Mouse (Mus musculus) gastrocnemius, adult 8-10 months (tissue): Measurements from ENCODE around the gene Pik3cg. TPM values are rescaled to one million over a fixed set of nuclear protein-coding genes. Genes with fewer than 3 reads are reported as not detected.
"Not testable (repeated sequence)": the region's sequence is repeated elsewhere in the genome, so short reads cannot be mapped to it uniquely, and the experiment has no call there.

Experiments used
- DNase-seq, 2 experiments: peaks; one replicate each; pipeline ENCODE4 v3.0.0; 2022; ENCODE audit warnings: low spot score in 2 of 2
- total RNA-seq, 4 experiments: library from RNA; stranded (reverse); gene quantifications; 2 replicates each; pipeline ENCODE4 v1.2.4; 2022

Pik3cg gene
- under 1 TPM; 0.27 to 0.59 (median 0.43) TPM for total RNA-seq

DNA sequence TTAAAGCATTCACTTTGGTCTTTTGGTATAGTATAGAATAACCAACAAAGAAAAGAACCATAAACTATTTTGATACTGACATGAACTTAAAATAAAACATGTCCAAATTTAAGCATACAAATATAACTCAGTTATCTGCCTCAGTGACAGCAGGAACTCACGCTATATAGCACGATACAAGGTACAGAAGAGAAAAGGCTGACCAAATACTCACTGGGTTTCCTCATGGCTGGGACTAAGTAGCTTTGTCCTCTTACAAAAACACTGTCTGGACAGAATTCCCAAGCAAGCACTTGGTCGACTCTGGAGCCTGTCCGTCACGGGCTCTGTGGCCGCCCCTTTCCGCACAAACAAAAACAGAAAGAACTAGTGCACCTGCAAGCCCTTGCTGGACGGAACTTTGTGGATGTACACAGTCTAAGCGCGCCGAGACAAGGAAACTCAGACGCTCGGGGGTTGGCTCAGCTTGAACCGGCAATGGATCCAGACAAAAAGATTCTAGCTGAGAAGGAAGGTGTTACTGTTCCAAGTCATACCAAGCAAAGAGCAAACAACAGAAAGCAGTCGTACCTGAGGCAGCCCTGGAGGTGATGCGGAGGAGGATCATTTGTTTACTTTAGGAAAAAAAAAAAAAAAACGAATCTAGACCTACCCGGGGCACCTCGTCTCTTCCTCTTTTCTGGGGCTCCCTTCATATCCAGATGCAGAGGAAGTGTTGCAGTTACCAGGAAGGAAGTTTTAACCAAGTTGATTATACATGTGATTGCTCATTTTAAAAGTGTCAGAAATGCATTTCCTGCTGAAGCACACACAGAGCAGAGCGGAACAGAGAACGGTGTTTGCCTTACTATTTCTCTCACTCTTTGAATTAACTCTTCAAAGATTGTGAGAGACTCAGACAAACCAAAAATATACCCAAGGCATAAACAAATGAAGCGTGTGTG lies at the start of gene Pik3cg:
Pik3cg (minus strand) TSS at position 712 of the 944 bp plus-strand sequence.
- DNase-seq, result no peak

DNA sequence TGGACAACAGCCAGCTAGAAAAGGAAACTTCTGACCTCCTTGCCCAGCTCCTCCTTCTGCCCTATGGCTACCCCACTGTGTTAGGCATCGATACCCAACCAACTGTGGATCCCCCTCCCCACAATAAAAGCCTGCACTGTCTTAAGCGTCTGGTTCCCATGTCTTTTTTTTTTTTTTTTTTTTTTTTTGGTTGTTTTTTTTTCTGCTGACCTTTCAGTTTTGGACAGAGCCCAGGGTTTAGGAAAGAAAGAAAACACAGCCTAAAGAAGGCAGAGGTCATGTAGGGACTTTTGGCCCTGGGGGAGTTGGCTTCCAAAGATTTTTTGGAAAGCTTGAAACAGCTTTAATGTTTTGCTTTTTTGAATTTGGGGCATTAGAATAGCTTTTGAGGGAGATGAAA lies 40.0 kb upstream of the Pik3cg start:
- no peak for DNase-seq

DNA sequence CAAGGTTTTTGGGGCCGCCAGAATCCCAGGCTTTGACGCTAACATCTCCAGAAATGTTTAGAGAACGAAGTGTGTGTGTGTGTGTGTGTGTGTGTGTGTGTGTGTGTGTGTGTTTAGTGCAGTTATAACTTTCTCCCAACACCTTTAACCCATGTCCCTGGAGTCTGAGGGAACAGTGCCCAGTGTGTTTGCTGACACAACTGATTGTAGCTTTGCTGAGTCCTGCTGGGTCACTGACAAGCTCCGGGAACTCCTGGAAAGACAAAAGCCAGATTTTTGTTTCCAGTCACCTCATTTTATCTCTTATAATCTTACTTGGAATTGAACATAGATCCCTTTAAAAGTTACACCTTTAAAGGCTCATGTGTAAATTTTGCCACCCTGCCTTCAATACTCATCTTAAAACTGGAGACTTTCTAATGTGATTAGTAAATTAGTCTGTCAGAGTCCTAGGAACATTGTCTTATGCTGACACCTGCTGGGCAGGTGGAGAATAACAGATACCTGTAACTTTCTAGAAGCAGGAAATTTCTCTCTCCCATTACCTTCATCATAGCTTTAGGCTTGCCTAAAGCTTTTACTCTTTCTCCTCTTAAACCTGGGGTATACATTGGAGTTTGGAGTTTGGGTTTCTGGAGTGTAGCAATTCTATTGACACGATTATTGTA lies 37.2 kb upstream of the Pik3cg start:
- DNase-seq, result no peak

DNA sequence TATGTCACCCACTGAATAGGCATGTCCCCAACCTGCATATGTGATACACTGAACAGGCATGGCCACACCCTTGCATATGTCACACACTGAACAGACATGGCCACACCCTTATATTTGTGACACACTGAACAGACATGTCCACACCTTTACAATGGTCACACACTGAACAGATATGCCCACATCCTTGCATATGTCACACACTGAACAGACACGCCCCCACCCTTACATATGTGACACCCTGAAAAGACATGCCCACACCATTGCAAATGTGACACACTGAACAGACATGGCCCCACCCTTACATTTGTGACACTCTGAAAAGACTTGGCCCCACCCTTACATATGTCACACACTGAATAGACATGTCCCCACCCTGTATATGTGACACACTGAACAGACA lies 35.1 kb upstream of the Pik3cg start:
- DNase-seq, result no peak

DNA sequence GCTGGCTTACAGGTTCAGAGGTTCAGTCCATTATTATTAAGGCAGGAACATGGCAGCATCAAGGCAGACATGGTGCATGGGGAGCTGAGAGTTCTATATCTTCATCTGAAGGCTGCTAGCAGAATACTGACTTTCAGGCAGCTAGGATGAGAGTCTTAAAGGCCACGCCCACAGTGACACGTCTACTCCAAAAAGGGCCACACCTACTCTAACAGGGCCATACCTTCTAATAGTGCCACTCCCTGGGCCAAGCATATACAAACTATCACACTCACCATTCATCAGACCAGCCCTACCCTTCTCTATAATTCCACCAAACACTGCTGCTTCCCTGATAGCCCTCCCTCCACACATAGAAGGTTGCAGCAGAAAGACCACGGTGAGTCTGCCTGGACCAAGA lies 30.7 kb upstream of the Pik3cg start:
- DNase-seq, result not testable (repeated sequence)

DNA sequence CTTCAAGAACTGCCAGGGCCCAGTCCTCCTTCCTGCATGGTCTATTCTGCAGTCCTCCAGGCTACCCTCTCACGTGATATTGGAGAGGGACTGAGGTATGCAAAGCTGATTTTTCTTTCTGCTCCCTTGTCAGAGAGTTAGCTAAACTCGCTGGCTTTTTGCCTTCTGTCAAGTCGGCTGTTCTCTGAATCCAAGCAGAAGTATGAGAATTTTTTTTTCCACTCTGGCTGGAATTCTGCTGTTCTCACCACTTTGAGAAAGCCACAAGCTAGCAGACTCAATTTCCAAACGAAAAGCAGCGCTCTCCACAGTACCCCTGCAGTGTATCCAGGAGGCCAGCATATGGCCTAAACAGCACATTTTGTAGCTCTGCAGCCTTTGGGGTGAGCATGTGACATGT lies 30.0 kb upstream of the Pik3cg start:
- no peak for DNase-seq

DNA sequence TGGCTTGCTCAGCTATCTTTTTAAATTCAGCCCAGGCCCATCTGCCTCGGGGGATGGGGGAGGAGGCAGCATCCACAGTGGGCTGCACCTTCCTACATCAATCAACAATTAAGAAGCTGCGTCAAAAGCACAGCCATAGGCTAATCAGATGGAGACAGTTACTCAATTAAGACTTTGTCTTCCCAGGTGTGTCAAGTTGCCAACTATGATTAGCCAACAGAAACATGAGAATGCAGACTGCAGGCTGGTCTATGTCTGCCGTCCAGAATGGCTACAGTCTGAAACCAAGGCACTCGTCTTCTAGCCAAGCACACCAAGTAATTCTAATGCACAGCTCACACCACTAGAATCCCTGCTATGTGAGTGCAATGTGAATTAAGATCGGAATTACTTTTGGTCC lies 29.4 kb upstream of the Pik3cg start:
- no peak for DNase-seq

DNA sequence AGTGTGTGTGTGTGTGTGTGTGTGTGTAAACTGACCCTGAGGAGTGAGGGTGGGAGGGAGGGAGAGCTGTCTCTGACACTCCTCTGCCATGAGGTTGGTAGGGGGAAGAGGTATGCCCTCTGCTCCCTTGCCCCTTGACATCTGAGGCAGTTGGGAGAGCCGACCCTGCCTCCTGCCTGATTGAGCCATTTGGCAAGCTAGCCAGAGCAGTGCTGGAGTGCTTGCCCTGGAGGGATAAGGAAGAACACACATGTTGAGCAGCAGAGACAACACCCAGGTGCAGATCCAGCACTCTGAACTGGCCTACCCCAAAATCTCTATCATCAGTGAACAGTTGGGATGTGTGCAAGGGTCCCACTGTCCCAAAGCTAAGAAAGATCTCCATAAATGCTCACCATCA lies 28.7 kb upstream of the Pik3cg start:
- no peak for DNase-seq

DNA sequence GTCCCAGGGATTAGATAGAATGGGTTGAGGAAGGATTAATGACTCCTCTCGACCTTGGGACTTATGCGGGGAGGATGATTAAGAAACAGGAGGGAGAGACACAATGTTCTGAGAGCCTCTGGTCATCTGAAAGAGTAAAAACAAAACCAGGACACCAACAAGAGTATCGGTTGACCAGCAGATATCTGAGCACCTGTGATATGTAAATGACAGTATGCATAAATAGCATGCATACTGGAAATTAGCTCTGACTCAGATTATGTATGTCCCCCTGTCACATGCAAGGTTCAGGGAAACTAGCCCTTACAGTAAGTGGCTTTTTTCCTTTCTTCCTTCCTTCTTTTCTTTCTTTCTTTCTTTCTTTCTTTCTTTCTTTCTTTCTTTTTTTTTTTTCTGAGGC lies 28.0 kb upstream of the Pik3cg start:
- DNase-seq, result no peak

DNA sequence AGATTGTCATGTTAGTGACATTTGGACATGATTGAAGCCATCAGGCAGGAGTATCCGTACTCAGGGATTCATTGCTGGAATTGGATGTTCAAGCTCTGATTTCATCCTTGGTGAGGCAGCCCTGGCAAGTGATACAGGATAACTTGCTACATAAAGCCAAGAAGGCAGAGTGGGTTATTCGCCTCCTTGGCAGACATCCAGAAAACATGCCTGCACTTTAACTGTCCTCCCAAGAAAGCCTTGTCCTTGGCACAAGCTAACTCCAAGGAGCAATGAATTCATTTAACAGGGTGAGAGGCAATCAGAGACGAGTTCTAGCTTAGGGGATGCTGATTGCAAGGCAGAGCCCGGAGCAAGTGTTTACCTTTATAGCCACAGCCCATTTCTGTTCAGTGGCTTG lies 25.4 kb upstream of the Pik3cg start:
- DNase-seq, result no peak

DNA sequence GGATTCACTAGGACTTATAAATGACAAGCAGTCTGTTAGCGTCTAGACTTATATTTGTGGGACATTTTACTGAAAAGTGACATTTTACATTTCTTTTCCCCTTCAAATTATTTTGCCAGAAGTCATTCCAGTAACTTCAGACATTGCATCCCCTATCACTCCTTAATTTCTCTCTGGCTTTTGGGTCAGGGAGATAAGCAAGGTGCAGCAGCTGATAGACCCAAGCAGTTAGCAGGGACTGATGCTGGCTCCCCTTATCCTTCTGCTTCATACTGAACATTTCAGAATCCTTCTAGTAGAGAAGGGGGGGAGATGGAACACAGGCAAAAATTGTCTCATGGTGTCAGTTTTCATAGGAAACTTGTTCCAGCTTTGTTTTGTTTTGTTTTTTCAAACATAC lies 22.9 kb upstream of the Pik3cg start:
- DNase-seq, result no peak

DNA sequence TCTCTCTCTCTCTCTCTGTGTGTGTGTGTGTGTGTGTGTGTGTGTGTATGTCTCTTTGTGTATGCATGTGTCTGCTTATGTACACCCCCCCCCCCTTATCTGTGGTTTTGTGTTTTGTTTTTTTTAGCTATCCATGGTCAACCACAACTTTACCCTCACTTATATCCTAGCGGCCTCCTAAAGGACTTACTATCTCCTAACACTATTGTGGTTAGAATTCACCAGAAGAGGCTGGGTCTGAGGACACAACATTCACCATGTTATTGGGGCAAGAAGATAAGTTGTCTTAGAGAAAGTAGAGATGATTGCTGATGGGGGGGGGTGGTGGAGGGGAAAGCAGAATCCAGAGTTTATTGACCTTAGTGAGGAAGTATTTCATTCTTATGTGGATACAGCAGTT lies 15.2 kb upstream of the Pik3cg start:
- DNase-seq, result no peak

DNA sequence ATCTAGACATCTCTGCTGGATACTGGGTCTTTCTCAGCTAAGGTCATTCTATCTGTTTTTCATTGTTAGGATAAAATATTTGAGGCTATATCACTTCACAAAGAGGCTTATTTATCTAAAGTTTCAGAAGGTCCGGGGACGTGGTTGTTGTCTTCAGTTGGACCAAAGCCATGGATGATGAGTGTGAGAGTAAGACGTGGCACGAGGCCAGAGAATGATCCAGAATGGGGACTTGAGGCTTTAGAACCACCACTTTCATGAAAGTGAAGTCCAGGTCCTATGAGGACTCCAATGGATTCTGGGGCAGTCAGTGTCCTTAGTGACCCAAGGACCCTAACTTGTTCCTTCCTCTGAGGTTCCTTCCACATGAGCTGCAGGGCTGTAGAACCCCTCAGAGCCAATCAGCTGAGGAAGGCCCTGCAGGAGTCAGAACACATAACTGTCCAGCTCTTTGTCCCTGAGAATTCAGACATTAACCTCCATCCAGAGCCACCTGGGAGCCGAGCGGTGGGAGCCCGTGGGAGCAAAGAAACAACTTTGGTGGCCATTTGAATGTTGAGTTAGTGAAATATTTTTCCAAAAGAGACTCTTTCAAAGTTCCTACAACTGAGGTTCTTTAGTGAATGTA lies 14.4 kb upstream of the Pik3cg start:
- no peak for DNase-seq

DNA sequence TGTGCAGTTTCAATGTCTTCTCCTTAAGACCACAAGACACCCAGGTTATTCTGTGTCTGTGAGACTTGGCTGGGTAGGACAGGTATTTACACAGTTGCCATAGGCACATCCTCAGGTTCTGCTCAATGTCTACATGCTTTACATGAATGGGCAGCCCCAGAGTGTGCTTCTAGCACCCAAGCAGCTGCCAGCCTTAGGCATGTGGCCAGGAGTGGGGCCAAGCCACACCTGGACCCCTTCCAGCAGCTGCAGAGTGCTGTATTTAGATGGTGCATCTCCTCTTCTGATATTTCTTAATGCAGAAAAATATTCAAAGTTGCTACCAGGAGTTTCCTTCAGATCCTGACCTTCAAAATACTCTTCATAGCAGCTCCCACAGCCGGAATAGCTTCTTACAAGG lies 11.9 kb upstream of the Pik3cg start:
- no peak for DNase-seq

DNA sequence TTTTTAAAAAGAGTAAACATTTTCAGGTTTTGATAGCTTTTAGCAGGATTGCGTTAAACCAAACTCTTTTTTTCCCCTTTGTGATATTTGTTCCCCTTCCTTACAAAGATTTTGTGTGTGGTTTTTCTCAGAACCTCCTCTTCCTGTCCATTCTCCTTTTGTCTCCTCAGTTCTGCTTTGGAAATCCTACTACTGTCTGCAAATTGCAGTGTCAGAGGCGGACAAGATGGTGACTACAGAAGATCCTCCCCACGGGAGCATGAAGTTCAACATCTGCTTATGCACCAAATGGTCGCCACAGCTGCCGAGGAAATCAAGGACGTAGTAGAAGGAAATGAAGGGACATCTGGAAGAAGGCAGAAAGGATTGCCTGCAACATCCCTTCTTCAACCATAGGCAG lies 6.7 kb upstream of the Pik3cg start:
- no peak for DNase-seq

DNA sequence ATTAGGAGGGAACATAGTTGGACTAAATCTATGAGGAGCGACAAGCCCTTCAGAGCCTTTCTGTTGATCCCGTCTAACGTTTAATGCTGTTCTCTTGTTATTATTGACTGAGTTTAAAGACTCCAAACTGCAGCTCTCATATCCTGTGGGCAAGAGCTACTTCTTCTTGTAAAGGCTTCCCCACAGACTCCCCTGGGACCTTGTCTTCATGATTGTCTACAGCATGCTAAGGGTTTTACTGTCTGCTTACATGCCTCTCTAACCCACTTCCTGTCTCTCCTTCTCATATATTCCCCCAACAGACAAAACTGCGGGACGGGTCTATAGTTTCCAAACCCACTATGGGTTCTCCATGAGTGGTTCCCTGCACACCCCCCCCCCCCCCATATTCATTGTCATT lies 4.2 kb upstream of the Pik3cg start:
- no peak for DNase-seq

DNA sequence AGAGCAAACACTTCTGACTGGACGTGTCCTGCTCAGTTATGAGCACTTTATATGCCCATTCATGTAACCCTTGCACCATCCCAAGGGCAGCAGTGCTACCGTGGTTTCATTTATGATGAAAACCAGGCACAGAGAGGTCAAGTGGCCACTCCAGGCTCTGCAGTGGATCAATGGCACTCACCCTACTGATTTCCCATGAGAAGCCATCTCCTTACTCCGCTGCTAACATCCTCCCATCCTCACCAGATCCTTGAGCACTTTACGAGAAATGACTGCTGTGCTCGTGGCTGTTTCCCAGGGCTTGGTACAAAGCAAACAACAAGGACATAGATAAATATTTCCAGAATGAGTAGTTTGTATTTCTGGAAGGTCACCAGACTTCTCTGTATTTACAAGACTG lies 3.7 kb upstream of the Pik3cg start:
- no peak for DNase-seq

DNA sequence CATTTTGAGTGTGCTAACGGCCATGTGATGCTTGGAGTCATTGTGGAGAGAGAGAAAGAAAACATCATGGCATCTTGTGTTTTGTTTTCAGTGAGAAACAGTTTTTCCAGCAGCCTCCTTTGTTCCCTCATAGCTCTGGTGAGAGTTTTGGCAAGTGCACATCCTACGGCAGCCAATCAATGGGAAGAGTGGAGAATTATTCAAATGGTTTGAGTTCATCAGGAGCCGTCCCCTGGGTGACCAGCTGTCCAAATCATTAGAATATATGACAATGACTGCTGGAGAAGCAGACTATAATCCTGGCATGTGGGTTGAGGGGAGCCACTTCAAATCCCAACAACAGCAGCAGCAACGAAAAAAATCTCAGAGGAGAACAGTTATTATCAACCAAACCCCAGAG lies 2.8 kb upstream of the Pik3cg start:
- DNase-seq, result no peak

DNA sequence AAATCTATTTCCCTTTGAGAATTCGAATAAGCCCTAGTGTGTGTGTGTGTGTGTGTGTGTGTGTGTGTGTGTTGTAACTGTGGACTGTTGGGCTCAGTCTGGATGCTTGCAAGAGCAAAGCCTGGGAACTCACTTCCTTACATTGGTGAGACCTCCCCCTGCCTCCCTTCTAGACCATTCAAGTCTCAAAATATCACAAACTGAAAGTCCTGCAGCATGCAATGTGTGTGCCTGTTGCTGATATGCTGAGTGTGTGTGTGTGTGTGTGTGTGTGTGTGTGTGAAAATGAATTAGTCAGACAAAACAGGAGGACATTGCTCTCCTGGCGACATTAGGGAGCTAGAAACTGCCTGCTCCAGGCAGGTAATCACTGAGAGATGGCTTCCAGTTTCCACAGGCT lies 492 bp upstream of the Pik3cg start:
- no peak for DNase-seq

DNA sequence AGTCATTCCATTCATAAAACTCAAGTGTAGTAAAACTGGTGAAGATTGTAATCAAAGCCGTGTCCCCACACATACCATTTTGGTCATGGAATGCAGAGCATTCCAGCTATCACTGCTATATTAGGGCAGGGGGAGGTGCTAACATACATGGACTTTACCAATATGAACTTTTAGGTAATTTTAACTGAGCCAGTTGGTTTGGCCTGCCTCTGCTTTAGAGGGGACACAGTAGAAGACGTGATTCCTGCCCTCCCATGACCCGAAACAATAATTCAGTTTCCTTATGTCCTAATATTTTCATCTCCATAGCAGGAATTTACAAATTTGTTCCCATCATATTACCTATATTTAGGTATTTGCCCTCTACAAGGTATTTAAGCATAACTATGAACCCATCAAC lies 1.3 kb downstream of the Pik3cg start:
- DNase-seq, result no peak

DNA sequence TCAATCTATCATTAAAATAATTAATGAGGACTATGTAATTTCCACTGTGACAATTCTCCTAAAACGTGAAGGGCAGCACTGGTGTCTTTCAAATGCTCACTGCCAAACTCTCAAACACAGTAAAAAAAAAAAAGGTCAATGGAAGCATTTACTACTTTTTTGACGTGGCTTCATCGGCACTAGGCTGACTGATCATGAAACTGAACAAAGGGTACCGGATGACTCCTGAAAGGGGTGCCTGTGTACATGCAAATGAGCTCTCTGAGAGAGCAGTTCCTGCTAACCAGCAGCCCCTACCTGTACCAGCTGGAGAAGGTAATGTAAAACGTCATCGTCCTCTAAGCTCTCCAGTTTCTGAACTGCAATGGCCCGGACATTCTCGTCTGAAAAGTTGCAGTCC lies 4.8 kb downstream of the Pik3cg start:
- no peak for DNase-seq

DNA sequence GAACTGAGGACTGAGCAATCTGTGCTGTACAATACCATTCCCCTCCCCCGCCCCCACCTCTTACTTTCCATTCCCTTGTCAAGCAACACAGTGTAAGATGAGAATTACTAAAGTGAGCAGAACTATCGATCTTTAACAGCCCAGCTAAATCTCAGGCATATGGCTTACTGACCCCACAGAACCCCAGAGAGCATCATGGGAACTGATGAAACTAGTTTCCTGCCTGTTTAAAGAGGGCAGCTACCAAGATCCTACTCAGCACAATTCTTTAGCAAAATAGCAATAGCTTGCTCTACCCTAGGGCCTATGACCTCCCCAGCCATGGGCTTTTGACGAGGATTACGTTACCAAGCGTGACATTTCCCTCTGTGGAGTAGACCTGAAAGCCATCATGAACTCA lies 5.9 kb downstream of the Pik3cg start:
- no peak for DNase-seq

DNA sequence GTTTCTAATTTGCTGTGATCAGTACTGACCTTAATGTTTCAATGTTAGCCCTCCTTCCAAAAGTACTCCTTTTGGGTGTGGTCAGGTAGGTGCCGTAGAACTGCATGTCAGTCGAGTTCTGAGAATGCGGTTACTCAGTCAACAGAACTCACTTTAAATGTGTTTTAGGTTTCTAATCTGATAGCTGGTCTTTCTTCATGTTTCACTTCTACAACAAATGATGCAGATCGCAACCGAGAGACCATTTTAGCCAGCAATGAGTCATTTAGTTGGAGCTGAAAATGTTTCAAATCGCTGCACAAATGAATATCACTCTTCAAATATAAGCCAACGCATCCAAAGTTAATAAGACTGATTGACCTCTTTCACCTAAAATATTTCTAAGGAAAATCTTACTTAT lies 6.5 kb downstream of the Pik3cg start:
- no peak for DNase-seq
